Mouse (Mus musculus) E14TG2a.4 (cell line): ENCODE results near the gene Ereg.

Experiments used
- H3K27me3 ChIP-seq: 2 replicates; pipeline ENCODE4 v1.6.1; 2014; ENCODE audit warnings: low read length, control low read depth; ENCODE audit not compliant: insufficient read depth
- H3K36me3 ChIP-seq: 2 replicates; pipeline ENCODE4 v1.6.1; 2014; ENCODE audit warnings: low read length, control low read depth; ENCODE audit not compliant: insufficient read depth
- H3K4me1 ChIP-seq: replicated peaks from 2 replicates; pipeline ENCODE4 v1.6.1; 2014; ENCODE audit warnings: low read depth, low read length, control low read depth
- H3K4me3 ChIP-seq: replicated peaks from 2 replicates; pipeline ENCODE4 v1.5.1; 2014; ENCODE audit warnings: mild to moderate bottlenecking, low read length
- H3K9me3 ChIP-seq: 2 replicates; pipeline ENCODE4 v1.6.1; 2014; ENCODE audit warnings: low read length, control low read depth
- CTCF ChIP-seq: conservative IDR thresholded peaks from 2 replicates; pipeline ENCODE4 v1.5.1; 2014; ENCODE audit warnings: low read length
- NANOG ChIP-seq: IDR thresholded peaks from 2 replicates; pipeline ENCODE4 v1.6.1; 2014; ENCODE audit warnings: borderline replicate concordance, low read length, mixed read lengths
- POU5F1 ChIP-seq: IDR thresholded peaks from 2 replicates; pipeline ENCODE4 v1.6.1; 2014; ENCODE audit warnings: low read length, borderline replicate concordance

Ereg gene

DNA sequence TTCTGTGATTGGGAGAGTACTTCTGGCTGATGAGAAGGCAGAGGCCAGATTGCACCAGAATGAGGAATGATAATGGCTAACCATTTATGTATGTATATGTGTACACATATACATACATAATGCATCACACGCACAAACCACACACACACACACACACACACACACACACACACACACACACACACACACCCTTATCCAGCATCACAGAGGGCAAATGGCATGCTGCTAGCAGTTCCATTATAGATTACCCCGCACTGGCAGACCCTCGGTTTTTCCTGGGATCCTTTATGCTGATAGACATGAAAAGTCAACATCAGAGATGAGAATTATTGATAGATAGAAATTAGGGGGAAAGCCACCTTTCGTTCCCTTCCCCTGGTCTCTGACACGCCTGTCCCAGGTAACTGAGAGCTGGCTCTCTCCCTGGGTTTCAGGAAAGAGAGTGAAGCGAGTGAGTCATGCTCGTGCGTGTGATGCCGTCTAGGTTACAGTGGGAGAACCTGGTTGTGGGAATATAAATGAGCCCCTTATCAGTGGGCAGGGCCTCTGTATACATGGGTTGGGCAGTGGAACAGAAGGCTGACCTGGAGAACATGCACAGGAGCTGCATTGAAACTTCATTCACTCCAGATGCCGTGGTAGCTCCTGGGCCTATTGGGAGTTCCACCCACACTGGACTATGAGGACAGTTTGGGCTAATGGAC lies 23.6 kb downstream of the Ereg start:
- no peaks in the 10 kb centered on the region for H3K36me3 ChIP-seq
- no peaks in the 10 kb centered on the region for H3K9me3 ChIP-seq
- no peaks in the 10 kb centered on the region for H3K27me3 ChIP-seq
- TF ChIP-seq NANOG, result no peak
- no peak for TF ChIP-seq POU5F1
- TF ChIP-seq CTCF, result no peak
- no peak overlapping the region for H3K4me3 ChIP-seq
- H3K4me1 ChIP-seq, result no peaks in the 10 kb centered on the region

DNA sequence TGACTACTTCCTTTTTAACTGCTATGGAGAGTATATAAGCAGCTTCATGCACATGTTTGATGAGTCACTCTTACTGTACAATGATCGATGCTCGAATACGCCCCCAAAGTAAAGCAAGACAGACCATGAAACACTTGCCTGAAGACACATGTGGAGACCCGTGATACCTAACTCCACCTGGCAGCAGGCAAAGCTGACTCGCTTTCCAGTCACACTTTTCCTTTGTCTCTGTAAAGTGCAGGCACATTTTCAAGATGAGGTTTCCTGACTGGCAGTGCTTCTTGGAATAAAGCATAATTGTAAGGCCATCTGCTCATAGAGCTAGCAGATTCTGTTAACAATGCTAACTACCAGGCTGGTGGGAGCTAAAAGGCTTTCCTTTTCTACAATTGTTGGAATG lies 27.3 kb downstream of the Ereg start:
- H3K27me3 ChIP-seq, result no peaks in the 10 kb centered on the region
- no peaks in the 10 kb centered on the region for H3K36me3 ChIP-seq
- no peaks in the 10 kb centered on the region for H3K4me1 ChIP-seq
- no peak for TF ChIP-seq POU5F1
- no peak for TF ChIP-seq CTCF
- no peak for TF ChIP-seq NANOG
- no peaks in the 10 kb centered on the region for H3K9me3 ChIP-seq
- no peak overlapping the region for H3K4me3 ChIP-seq

DNA sequence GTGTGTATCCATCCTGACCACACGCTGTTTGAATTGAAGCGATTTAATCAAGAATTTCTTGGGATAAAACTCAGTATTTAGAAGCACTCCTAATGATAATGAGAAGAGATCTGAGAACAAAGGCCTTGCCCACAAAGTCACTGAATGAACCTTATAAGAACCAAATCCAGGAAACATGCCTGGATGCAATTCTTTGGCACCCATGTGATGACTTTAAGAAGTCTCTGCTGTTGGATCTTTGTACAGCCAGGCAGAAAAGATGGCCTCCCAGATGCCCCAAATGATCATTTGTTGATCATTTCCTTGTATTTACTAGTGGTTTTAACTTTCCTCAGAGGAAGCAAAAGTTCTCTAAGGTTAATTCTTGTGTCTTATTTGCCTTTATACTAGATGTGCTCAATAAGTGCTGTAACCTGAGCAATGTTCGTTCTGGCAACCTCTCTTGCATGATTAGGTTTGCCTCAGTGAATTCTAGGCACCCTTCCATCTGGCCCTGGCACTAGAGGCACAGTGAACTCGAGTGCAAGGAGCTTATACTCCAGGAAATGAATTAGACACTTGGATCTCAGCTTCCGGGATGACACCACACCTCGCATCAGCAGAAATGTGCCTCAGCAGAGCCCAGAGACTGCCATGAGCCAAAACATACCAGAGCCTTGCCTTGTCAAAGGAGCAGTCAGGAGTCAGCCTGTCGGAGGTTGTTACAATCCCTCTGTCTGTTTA lies 29.7 kb downstream of the Ereg start:
- no peaks in the 10 kb centered on the region for H3K4me1 ChIP-seq
- TF ChIP-seq POU5F1, result no peak
- TF ChIP-seq NANOG, result no peak
- no peak for TF ChIP-seq CTCF
- H3K4me3 ChIP-seq, result no peak overlapping the region
- no peaks in the 10 kb centered on the region for H3K9me3 ChIP-seq
- H3K36me3 ChIP-seq, result no peaks in the 10 kb centered on the region
- H3K27me3 ChIP-seq, result no peaks in the 10 kb centered on the region

DNA sequence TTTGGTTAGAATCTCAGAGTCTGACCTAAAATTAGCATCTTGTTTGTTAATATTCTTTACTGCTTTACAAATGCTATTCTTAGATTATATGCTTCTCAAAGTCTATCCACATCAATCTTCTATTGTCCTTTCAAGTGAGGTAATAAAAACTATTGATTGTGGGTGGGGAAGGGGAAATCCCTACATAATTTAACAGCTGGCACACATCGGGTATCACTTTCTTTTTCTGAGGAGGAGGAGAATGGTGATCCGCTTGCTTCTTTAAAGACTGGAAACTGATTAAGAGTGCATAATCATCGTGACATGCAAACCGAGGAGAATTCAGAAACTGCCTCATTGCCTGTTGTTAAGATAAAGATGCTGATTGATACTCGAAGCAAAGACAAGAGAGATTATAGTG lies 31.8 kb downstream of the Ereg start:
- no peaks in the 10 kb centered on the region for H3K4me1 ChIP-seq
- no peak overlapping the region for H3K4me3 ChIP-seq
- no peaks in the 10 kb centered on the region for H3K27me3 ChIP-seq
- TF ChIP-seq NANOG (no peak), POU5F1 (no peak), CTCF (no peak)
- H3K36me3 ChIP-seq, result no peaks in the 10 kb centered on the region
- no peaks in the 10 kb centered on the region for H3K9me3 ChIP-seq

DNA sequence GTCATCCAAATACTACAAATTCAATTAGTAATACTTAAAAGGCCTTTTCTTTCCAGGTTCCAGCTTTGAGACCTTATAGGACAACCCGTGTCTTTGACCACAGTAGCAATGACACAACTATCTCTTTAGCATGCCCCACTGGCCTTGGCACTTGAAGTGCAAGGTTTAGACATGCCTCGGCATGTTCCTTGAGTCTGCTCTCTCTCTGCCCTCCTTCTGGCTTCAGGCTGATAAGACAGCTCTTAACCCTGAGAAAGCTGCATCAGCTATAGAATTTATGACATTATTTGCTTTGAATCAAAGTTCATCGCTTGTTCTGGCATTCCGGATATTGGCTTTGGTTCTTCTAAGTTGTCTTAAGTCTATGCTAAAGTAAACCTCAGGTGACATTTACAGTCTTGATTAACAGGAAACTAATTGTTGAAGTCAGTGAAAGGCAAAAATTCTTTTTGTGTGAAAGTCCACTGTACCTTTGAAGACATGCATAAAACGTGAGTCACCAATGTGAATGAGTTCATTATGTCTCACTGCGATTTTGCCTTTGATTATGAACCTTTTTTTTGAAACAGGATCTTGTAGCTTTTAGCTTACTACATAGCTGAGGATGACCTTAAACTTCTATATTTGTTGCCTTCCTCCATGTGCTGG lies 35.7 kb downstream of the Ereg start:
- no peak for TF ChIP-seq NANOG
- TF ChIP-seq POU5F1, result no peak
- TF ChIP-seq CTCF, result no peak
- H3K4me1 ChIP-seq, result no peaks in the 10 kb centered on the region
- no peak overlapping the region for H3K4me3 ChIP-seq
- no peaks in the 10 kb centered on the region for H3K36me3 ChIP-seq
- no peaks in the 10 kb centered on the region for H3K9me3 ChIP-seq
- no peaks in the 10 kb centered on the region for H3K27me3 ChIP-seq

DNA sequence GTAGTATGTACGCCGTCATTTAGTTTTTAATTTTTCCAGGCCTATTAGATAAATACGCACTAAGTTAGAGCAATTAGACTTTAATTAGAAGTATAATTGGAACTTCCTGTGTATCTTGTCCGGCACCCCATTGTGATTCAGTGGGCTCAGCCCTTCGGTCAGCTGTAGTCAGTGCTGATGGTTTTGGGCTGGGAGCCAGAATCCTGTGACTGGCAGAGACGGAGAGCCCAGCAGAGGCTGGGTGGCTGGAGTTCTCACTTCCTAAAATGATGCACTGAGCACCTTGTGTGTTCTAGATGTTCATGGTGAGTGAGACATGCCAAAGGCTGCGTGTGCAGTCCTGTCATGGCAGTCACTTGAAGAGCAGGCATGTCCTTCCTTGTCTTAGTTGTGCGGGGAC lies 36.6 kb downstream of the Ereg start:
- Histone ChIP-seq H3K9me3 (no peaks in the 10 kb centered on the region), H3K36me3 (no peaks in the 10 kb centered on the region), H3K4me1 (no peaks in the 10 kb centered on the region), H3K4me3 (no peak overlapping the region), H3K27me3 (no peaks in the 10 kb centered on the region)
- TF ChIP-seq NANOG, result no peak
- no peak for TF ChIP-seq CTCF
- TF ChIP-seq POU5F1, result no peak

DNA sequence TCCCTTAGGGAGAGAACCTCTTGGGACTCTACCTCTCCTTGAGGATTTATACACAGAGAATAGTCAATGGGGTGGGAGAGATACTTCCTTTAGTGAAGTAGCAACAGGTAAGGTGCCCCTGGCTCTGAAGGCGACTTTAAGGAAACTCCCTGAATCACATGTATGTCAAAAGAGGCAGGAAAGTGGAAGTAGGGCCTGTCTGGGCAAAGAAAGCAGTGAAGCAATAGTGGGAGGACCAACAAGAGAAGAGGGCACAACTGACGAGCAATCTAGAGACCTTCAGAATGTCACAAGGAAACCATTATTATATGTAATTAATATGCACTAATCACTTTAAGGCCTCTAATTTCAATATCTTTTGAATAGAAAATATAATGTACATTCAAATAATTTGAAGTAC lies 39.5 kb downstream of the Ereg start:
- Histone ChIP-seq H3K4me3 (no peak overlapping the region), H3K36me3 (no peaks in the 10 kb centered on the region), H3K27me3 (no peaks in the 10 kb centered on the region), H3K4me1 (no peaks in the 10 kb centered on the region), H3K9me3 (no peaks in the 10 kb centered on the region)
- TF ChIP-seq NANOG (no peak), CTCF (no peak), POU5F1 (no peak)

DNA sequence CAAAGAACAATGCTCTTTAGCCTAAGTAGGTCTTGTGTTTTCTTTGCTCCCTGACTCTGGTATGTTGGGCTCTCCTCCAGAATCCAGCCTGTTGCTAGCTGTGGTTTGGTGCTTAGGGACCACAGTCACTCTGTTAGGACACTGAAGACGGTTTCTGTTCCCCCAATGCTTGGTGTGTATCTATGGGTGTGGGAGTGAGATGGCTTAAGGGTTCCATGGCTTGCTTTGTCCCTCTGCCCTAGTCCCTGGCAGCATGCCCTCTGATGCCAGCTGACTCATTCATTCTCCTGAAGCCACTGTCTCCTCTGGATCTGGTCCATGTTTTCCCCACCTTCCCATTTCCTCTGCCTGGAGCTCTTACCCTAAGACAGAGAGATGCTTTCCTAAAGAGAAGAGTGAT lies 40.2 kb downstream of the Ereg start:
- Histone ChIP-seq H3K4me3 (no peak overlapping the region), H3K9me3 (no peaks in the 10 kb centered on the region), H3K4me1 (no peaks in the 10 kb centered on the region), H3K36me3 (no peaks in the 10 kb centered on the region), H3K27me3 (no peaks in the 10 kb centered on the region)
- no peak for TF ChIP-seq POU5F1
- TF ChIP-seq NANOG, result no peak
- TF ChIP-seq CTCF, result no peak

DNA sequence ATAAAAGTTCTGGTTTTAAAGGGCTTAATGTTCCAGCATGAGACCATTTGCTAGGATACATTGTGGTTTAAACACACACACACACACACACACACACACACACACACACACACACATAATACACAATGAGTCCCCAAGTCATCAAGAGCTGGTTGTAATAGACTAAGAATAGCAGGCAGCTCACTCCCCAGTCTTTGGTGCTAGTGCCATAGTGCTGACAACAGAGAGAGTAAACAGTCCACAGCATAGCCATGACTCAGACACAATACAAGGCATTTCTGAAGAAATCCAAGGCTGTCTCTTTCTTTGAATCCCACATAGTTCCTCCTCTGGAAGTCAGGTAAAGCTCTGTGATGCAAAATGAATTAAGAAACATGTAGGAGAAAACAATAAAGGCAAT lies 44.2 kb downstream of the Ereg start:
- H3K36me3 ChIP-seq, result no peaks in the 10 kb centered on the region
- no peaks in the 10 kb centered on the region for H3K27me3 ChIP-seq
- TF ChIP-seq POU5F1 (no peak), NANOG (no peak), CTCF (no peak)
- no peaks in the 10 kb centered on the region for H3K9me3 ChIP-seq
- no peaks in the 10 kb centered on the region for H3K4me1 ChIP-seq
- no peak overlapping the region for H3K4me3 ChIP-seq
